Mouse (Mus musculus) hindbrain, postnatal 0 days (tissue): Measurements from ENCODE around the gene Ccdc65. TPM values are rescaled to one million over a fixed set of nuclear protein-coding genes. Genes with fewer than 3 reads are reported as not detected.

ENCODE experiments used
- ATAC-seq: fragments of 200-750 bp; cut with Nextera tagmentation; 2 replicates; pipeline ENCODE4 v1.8.0; 2017; ENCODE audit warnings: mild to moderate bottlenecking, moderate TSS enrichment, moderate library complexity
- DNase-seq: peaks from one replicate; pipeline ENCODE4 v3.0.0-alpha.2; 2015; ENCODE audit warnings: low spot score
- H3K27ac ChIP-seq: fragments of 300-500 bp; sonication (generic); 2 replicates; pipeline ENCODE4 v1.5.1; 2014; ENCODE audit warnings: mild to moderate bottlenecking
- H3K27me3 ChIP-seq: fragments of 300-500 bp; sonication (generic); 2 replicates; pipeline ENCODE4 v1.6.1; 2014; ENCODE audit warnings: low read length, mixed read lengths; ENCODE audit not compliant: insufficient read depth
- H3K36me3 ChIP-seq: fragments of 300-500 bp; sonication (generic); 2 replicates; pipeline ENCODE4 v1.6.1; 2014; ENCODE audit warnings: low read length, mixed read lengths; ENCODE audit not compliant: insufficient read depth
- H3K4me1 ChIP-seq: fragments of 300-500 bp; sonication (generic); 2 replicates; pipeline ENCODE4 v1.6.1; 2014; ENCODE audit warnings: antibody characterized with exemption, low read length, mixed read lengths; ENCODE audit not compliant: insufficient read depth
- H3K4me2 ChIP-seq: fragments of 300-500 bp; sonication (generic); 2 replicates; pipeline ENCODE4 v1.6.1; 2014; ENCODE audit warnings: low read depth, mild to moderate bottlenecking, low read length, moderate library complexity, mixed read lengths
- H3K4me3 ChIP-seq: fragments of 300-500 bp; sonication (generic); 2 replicates; pipeline ENCODE4 v1.5.1; 2014; ENCODE audit warnings: low read length
- H3K9ac ChIP-seq: fragments of 300-500 bp; sonication (generic); replicated peaks from 2 replicates; pipeline ENCODE4 v1.6.1; 2014; ENCODE audit warnings: mild to moderate bottlenecking, low read length, moderate library complexity, mixed read lengths
- H3K9me3 ChIP-seq: fragments of 300-500 bp; sonication (generic); 2 replicates; pipeline ENCODE4 v1.6.1; 2016; ENCODE audit warnings: low read length, mixed read lengths
- CTCF ChIP-seq: IDR thresholded peaks from 2 replicates; pipeline ENCODE4 v1.5.1; 2016; ENCODE audit warnings: antibody characterized with exemption, control low read depth, low read depth
- WGBS: fragments of 180-500 bp; shearing (Covaris S2); extraction: QIAGEN DNeasy Blood & Tissue Kit; methylation state at CpG from one replicate; pipeline ENCODE4 v1.1.7; 2014; 5-methylcytosine and 5-hydroxymethylcytosine counted together
- polyA plus RNA-seq: library from polyadenylated mRNA; unstranded; fragments of >200 nt; fragmentation: Nextera tagmentation; extraction: Ambion mirVana; gene quantifications from 2 replicates; pipeline ENCODE4 v1.2.1, GENCODE M21; 2015
- total RNA-seq: library from RNA; depleted of rRNA; stranded (reverse); fragments of >200 nt; gene quantifications from 2 replicates; pipeline ENCODE4 v1.2.3, GENCODE M21; 2014; rRNA removed

Gene Ccdc65
- total and polyA plus RNA-seq, 2 experiments from 2014 or later: 2.6 to 7.7 TPM

- WGBS: 45% methylated on average over 4 of the region's 4 CpGs
- 0 out of 2 replicates have a peak, but pooled peaks cover 7% of the 10 kb centered on the region for H3K27me3 ChIP-seq
These were observed 57.9 kb downstream of the Ccdc65 start for GRCm38 (mm10) chr15:98765929-98766328.

DNA sequence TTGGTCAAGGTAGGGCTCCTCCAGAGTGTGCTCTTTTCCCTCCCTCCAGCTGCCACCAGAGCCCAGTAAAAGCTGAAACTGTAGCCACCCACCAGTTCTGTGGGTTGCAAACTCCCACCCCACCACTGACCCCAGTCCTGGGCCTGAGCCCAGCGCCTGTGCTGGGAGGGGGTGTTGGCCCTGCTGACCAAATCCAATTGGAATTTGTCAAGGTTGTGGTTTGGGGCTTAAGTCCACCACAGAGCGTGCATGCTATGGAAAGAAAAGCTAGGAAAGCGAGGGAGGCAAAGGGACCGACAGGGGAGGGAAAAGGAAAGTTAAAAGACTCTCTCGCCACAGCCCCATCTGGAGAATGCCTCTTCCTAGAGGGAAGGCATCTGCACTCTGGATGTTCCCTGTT lies 60.3 kb downstream of the Ccdc65 start:
- no peak for TF ChIP-seq CTCF
- H3K9me3 ChIP-seq: no peaks in the 10 kb centered on the region
- ATAC-seq (no peak), DNase-seq (no peak)
- 14% methylated on average over 5 of the region's 5 CpGs for WGBS
- peaks cover 8% of the 10 kb centered on the region; the same call in 1 of the 2 replicates for H3K4me1 ChIP-seq
- H3K9ac ChIP-seq: no peak overlapping the region
- H3K27ac ChIP-seq: no peak overlapping the region
- no peak overlapping the region for H3K4me3 ChIP-seq
- peaks cover 15% of the 10 kb centered on the region; the same call in 1 of the 2 replicates for H3K27me3 ChIP-seq
- no peaks in the 10 kb centered on the region for H3K36me3 ChIP-seq
- no peak overlapping the region for H3K4me2 ChIP-seq

More at GRCm38 (mm10) chr15:98765929-98766328, 57.9 kb downstream of the Ccdc65 start:
- H3K27ac ChIP-seq: no peak overlapping the region
- H3K9ac ChIP-seq: no peak overlapping the region
- H3K36me3 ChIP-seq: 0 out of 2 replicates have a peak, but pooled peaks cover 2% of the 10 kb centered on the region
- H3K9me3 ChIP-seq: no peaks in the 10 kb centered on the region
- peaks cover 8% of the 10 kb centered on the region for H3K4me1 ChIP-seq
- no peak for TF ChIP-seq CTCF
- ATAC-seq (no peak), DNase-seq (no peak)
- H3K4me2 ChIP-seq: no peak overlapping the region
- H3K4me3 ChIP-seq: no peak overlapping the region

DNA sequence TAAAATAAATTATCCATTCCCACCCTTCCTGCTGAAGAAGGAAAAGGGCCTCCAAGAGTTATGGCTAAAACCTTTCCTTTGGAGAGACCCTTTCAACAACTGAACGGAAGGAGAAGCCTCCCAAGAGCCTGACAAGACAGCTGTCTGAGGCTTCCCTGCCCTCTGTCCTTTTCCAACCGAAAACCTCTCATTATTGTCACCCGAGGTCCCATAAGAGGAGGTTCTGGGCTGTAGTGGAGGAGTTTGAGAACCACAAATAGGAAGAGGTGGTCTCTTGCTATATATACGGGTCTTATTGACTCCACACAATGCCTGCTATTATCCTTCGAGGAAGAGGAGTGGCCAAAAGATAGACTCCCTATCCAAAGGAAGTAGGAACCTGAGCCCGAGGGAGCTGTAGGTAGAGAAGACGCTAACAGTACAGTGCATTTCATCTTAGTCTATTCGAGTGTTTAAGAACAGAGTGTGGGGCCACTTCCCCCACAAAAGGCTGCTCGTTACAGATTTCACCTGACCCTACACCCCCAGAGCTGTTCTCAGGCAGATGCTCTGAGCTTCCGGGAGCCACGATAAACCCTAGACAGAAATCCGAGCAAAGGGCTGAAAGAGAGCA lies 63.9 kb downstream of the Ccdc65 start:
- H3K4me3 ChIP-seq: peak overlapping the region; percentile 28
- H3K9ac ChIP-seq: no peak overlapping the region
- no peak for TF ChIP-seq CTCF

GRCm38 (mm10) chr15:98772511-98773211 lies 64.7 kb downstream of the Ccdc65 start:
- ATAC-seq (no peak), DNase-seq (peak; percentile 15)
- Histone ChIP-seq H3K4me1 (peaks cover 8% of the 10 kb centered on the region; the same call in 1 of the 2 replicates), H3K27me3 (peaks cover 48% of the 10 kb centered on the region), H3K36me3 (no peaks in the 10 kb centered on the region), H3K4me2 (peak overlapping the region; percentile 56), H3K4me3 (peak overlapping the region; percentile 28), H3K9ac (no peak overlapping the region), H3K27ac (no peak overlapping the region), H3K9me3 (no peaks in the 10 kb centered on the region)
- WGBS: 3% methylated on average over 36 of the region's 36 CpGs
- TF ChIP-seq CTCF: no peak

More for the DNA sequence above, 63.9 kb downstream of the Ccdc65 start:
- Histone ChIP-seq H3K9me3 (no peaks in the 10 kb centered on the region), H3K36me3 (no peaks in the 10 kb centered on the region), H3K27me3 (peaks cover 41% of the 10 kb centered on the region), H3K27ac (no peak overlapping the region), H3K4me2 (peak overlapping the region; percentile 56), H3K4me1 (peaks cover 8% of the 10 kb centered on the region; the same call in 1 of the 2 replicates)
- no peak for ATAC-seq
- WGBS: 11% methylated on average over 12 of the region's 12 CpGs
- DNase-seq: no peak

Other genes starting within 250 kb of the Ccdc65 start
- not detected in 2 replicates for gene OR5BS1P, start 238.3 kb upstream of the Ccdc65 start, total RNA-seq
- not detected in 2 replicates for gene OR5BS1P, start 238.3 kb upstream of the Ccdc65 start, polyA plus RNA-seq
- not detected in 2 replicates for gene Lalba, start 225.5 kb upstream of the Ccdc65 start, total RNA-seq
- gene Lalba, start 225.5 kb upstream of the Ccdc65 start, polyA plus RNA-seq: not detected in 2 replicates
- gene Olfr279, start 215.8 kb upstream of the Ccdc65 start, total RNA-seq: not detected in 2 replicates
- gene Olfr279, start 215.8 kb upstream of the Ccdc65 start, polyA plus RNA-seq: not detected in 2 replicates
- gene Kansl2, start 173.9 kb upstream of the Ccdc65 start, total RNA-seq: 53.3 and 69.6 TPM in 2 replicates
- gene Kansl2, start 173.9 kb upstream of the Ccdc65 start, polyA plus RNA-seq: 95.1 and 96.8 TPM in 2 replicates
- 31.2 and 42.4 TPM in 2 replicates for gene Ccnt1, start 137.3 kb upstream of the Ccdc65 start, total RNA-seq
- gene Ccnt1, start 137.3 kb upstream of the Ccdc65 start, polyA plus RNA-seq: 42.7 and 42.9 TPM in 2 replicates
- not detected in 2 replicates for gene 4930415O20Rik, start 137.2 kb upstream of the Ccdc65 start, total RNA-seq
- not detected in 2 replicates for gene 4930415O20Rik, start 137.2 kb upstream of the Ccdc65 start, polyA plus RNA-seq
- gene Adcy6, start 98.1 kb upstream of the Ccdc65 start, total RNA-seq: 35.1 and 43.2 TPM in 2 replicates
- 5.8 and 6.2 TPM in 2 replicates for gene Adcy6, start 98.1 kb upstream of the Ccdc65 start, polyA plus RNA-seq
- 166 and 183 TPM in 2 replicates for gene Cacnb3, start 77.4 kb upstream of the Ccdc65 start, total RNA-seq
- 75.0 and 83.1 TPM in 2 replicates for gene Cacnb3, start 77.4 kb upstream of the Ccdc65 start, polyA plus RNA-seq
- 52.9 and 68.7 TPM in 2 replicates for gene Ddx23, start 45.3 kb upstream of the Ccdc65 start, total RNA-seq
- gene Ddx23, start 45.3 kb upstream of the Ccdc65 start, polyA plus RNA-seq: 20.1 and 23.4 TPM in 2 replicates
- 22.3 and 26.7 TPM in 2 replicates for gene Rnd1, start 30.7 kb upstream of the Ccdc65 start, total RNA-seq
- 16.2 and 16.3 TPM in 2 replicates for gene Rnd1, start 30.7 kb upstream of the Ccdc65 start, polyA plus RNA-seq
- 6.4 and 10.6 TPM in 2 replicates for gene Fkbp11, start 20.0 kb downstream of the Ccdc65 start, total RNA-seq
- gene Fkbp11, start 20.0 kb downstream of the Ccdc65 start, polyA plus RNA-seq: 5.0 and 6.6 TPM in 2 replicates
- gene Arf3, start 55.0 kb downstream of the Ccdc65 start, total RNA-seq: 127 TPM in 2 replicates
- gene Arf3, start 55.0 kb downstream of the Ccdc65 start, polyA plus RNA-seq: 80.7 and 92.9 TPM in 2 replicates
- 1.4 and 4.5 TPM in 2 replicates for gene Wnt10b, start 69.9 kb downstream of the Ccdc65 start, total RNA-seq
- 0.29 TPM in 1 of 2 replicates, not detected in the other for gene Wnt10b, start 69.9 kb downstream of the Ccdc65 start, polyA plus RNA-seq
- gene Wnt1, start 81.7 kb downstream of the Ccdc65 start, total RNA-seq: 0.05 TPM in 1 of 2 replicates, not detected in the other
- gene Wnt1, start 81.7 kb downstream of the Ccdc65 start, polyA plus RNA-seq: 0.52 and 0.59 TPM in 2 replicates
- gene Ddn, start 101.3 kb downstream of the Ccdc65 start, total RNA-seq: 2.7 and 6.5 TPM in 2 replicates
- 0.45 and 0.64 TPM in 2 replicates for gene Ddn, start 101.3 kb downstream of the Ccdc65 start, polyA plus RNA-seq
- gene Prkag1, start 123.3 kb downstream of the Ccdc65 start, total RNA-seq: 62.4 and 99.4 TPM in 2 replicates
- gene Prkag1, start 123.3 kb downstream of the Ccdc65 start, polyA plus RNA-seq: 61.1 and 62.3 TPM in 2 replicates
- 27.7 and 37.8 TPM in 2 replicates for gene Kmt2d, start 163.0 kb downstream of the Ccdc65 start, total RNA-seq
- gene Kmt2d, start 163.0 kb downstream of the Ccdc65 start, polyA plus RNA-seq: 7.4 and 7.6 TPM in 2 replicates
- gene Rhebl1, start 186.3 kb downstream of the Ccdc65 start, total RNA-seq: 5.8 and 10.2 TPM in 2 replicates
- gene Rhebl1, start 186.3 kb downstream of the Ccdc65 start, polyA plus RNA-seq: 25.7 and 26.7 TPM in 2 replicates
- gene Dhh, start 190.3 kb downstream of the Ccdc65 start, total RNA-seq: 0.29 and 0.68 TPM in 2 replicates
- 0.85 and 1.0 TPM in 2 replicates for gene Dhh, start 190.3 kb downstream of the Ccdc65 start, polyA plus RNA-seq
- gene Lmbr1l, start 210.0 kb downstream of the Ccdc65 start, total RNA-seq: 28.7 and 51.0 TPM in 2 replicates
- gene Lmbr1l, start 210.0 kb downstream of the Ccdc65 start, polyA plus RNA-seq: 20.0 and 20.9 TPM in 2 replicates
- gene Tuba1b, start 226.4 kb downstream of the Ccdc65 start, total RNA-seq: 3,512 and 3,813 TPM in 2 replicates
- 1,613 and 1,711 TPM in 2 replicates for gene Tuba1b, start 226.4 kb downstream of the Ccdc65 start, polyA plus RNA-seq
- gene Gm49450, start 245.3 kb downstream of the Ccdc65 start, total RNA-seq: 1,661 and 1,767 TPM in 2 replicates
- not detected in 2 replicates for gene Gm49450, start 245.3 kb downstream of the Ccdc65 start, polyA plus RNA-seq
- 18,723 and 19,179 TPM in 2 replicates for gene Tuba1a, start 245.5 kb downstream of the Ccdc65 start, total RNA-seq
- gene Tuba1a, start 245.5 kb downstream of the Ccdc65 start, polyA plus RNA-seq: 11,647 and 12,500 TPM in 2 replicates